Mouse (Mus musculus) bone marrow macrophage, adult 2 months (primary cell): ENCODE measurements at regions not wholly inside any gene's neighbourhood (a gene's known extent, or its start where the extent isn't known, plus 50 kb on each side); places are given as distances from the start of the nearest gene placed in this dataset.

ENCODE experiments used
- H3K27ac ChIP-seq: 2 replicates; pipeline ENCODE4 v1.5.1; 2012; ENCODE audit warnings: low read depth, low read length; ENCODE audit not compliant: insufficient read depth
- H3K4me1 ChIP-seq: 2 replicates; pipeline ENCODE4 v1.6.1; 2012; ENCODE audit warnings: low read length; ENCODE audit not compliant: control insufficient read depth, insufficient read depth
- H3K4me3 ChIP-seq: 2 replicates; pipeline ENCODE4 v1.5.1; 2012; ENCODE audit warnings: mild to moderate bottlenecking, low read length, moderate library complexity; ENCODE audit not compliant: insufficient read depth
- CTCF ChIP-seq: IDR thresholded peaks from 2 replicates; pipeline ENCODE4 v1.5.1; 2012; ENCODE audit warnings: low read depth, mild to moderate bottlenecking, low read length, moderate library complexity
- POLR2A ChIP-seq: IDR thresholded peaks from 2 replicates; pipeline ENCODE4 v1.6.1; 2012; ENCODE audit warnings: mild to moderate bottlenecking, low read depth, low read length, borderline replicate concordance

GRCm38 (mm10) chr9:47461915-47462314 lies 68.1 kb upstream of the Cadm1 start:
- TF ChIP-seq CTCF (no peak), POLR2A (no peak)
- H3K4me3 ChIP-seq: no peak overlapping the region
- H3K4me1 ChIP-seq: no peaks in the 10 kb centered on the region
- H3K27ac ChIP-seq: no peak overlapping the region

DNA sequence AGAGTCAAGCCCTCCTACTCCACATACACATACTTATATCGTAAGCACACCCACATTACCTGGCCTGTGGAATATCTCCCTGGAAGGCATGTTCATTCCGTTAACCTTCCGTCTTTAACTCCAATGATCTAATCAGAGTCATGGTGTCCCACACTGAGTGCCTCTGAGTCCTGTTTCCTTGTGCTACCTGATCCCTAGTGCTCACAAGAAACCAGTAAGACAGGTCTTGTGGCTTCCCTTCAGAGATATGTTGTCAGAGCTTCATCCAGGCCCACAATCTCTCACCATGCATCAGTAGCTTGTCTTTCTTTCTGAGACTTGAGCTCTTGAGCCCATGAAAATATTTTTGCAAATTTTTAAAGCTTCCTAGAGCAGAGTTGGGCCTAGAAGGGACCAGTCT lies 63.2 kb upstream of the Cadm1 start:
- TF ChIP-seq CTCF (no peak), POLR2A (no peak)
- H3K27ac ChIP-seq: no peak overlapping the region
- H3K4me1 ChIP-seq: peaks cover 15% of the 10 kb centered on the region
- no peak overlapping the region for H3K4me3 ChIP-seq

GRCm38 (mm10) chr9:47467815-47468214 lies 62.2 kb upstream of the Cadm1 start:
- no peak for TF ChIP-seq CTCF
- TF ChIP-seq POLR2A: no peak
- H3K27ac ChIP-seq: no peak overlapping the region
- H3K4me3 ChIP-seq: no peak overlapping the region
- peaks cover 15% of the 10 kb centered on the region for H3K4me1 ChIP-seq

GRCm38 (mm10) chr9:47469576-47469975 lies 60.4 kb upstream of the Cadm1 start:
- no peak for TF ChIP-seq CTCF
- no peak for TF ChIP-seq POLR2A
- peaks cover 15% of the 10 kb centered on the region for H3K4me1 ChIP-seq
- no peak overlapping the region for H3K27ac ChIP-seq
- no peak overlapping the region for H3K4me3 ChIP-seq

DNA sequence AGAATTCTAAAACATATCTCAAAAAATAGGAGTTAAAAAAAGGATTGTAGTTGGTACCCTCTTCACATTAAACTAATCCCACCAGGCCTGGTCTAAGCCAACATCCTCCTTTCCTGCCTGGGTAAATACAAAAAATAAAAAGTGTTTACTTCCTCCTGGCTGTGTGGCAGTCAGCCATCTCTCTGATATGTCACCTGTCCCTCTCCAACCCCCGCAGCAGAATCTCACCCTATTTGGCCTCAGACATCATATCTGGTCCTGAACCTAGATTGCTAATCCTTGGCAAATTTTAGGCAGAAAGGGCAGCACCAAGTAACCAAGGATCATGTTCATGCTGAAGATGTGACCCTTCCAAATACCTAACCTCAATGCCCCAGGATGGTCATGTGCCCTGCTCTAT lies 59.2 kb upstream of the Cadm1 start:
- H3K4me3 ChIP-seq: no peak overlapping the region
- TF ChIP-seq CTCF: no peak
- no peak for TF ChIP-seq POLR2A
- no peak overlapping the region for H3K27ac ChIP-seq
- peaks cover 15% of the 10 kb centered on the region for H3K4me1 ChIP-seq

- H3K27ac ChIP-seq: no peak overlapping the region
- no peak overlapping the region for H3K4me3 ChIP-seq
- H3K4me1 ChIP-seq: peaks cover 15% of the 10 kb centered on the region
- TF ChIP-seq POLR2A (no peak), CTCF (no peak)
Observed at GRCm38 (mm10) chr9:47471767-47472420, 58.1 kb upstream of the Cadm1 start.

GRCm38 (mm10) chr9:47473776-47474365 lies 56.1 kb upstream of the Cadm1 start:
- TF ChIP-seq POLR2A (no peak), CTCF (no peak)
- Histone ChIP-seq H3K27ac (no peak overlapping the region), H3K4me3 (no peak overlapping the region), H3K4me1 (peaks cover 15% of the 10 kb centered on the region)

DNA sequence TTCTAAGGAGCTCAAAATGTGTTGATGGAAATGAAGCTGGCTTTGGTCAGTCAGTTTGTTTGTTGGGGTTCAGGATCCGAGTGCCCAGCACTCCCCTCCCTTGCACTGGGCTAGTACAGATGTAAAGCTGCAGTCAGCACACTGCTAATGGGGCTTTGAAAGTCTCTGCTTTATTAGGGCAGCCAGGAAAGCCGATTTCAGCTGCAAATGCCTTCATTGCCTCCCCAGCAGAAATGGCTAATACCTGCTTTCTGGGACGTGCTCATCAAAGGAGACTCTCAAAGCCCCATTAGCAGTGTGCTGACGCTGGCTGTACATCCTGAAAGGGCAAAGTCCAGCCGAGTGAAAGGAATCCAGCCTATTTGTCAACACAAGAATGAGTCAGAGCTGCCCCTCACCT lies 55.2 kb upstream of the Cadm1 start:
- TF ChIP-seq POLR2A (no peak), CTCF (no peak)
- Histone ChIP-seq H3K4me1 (peaks cover 8% of the 10 kb centered on the region), H3K27ac (no peak overlapping the region), H3K4me3 (no peak overlapping the region)

- Histone ChIP-seq H3K4me1 (no peaks in the 10 kb centered on the region), H3K27ac (no peak overlapping the region), H3K4me3 (no peak overlapping the region)
- TF ChIP-seq POLR2A: no peak
- no peak for TF ChIP-seq CTCF
Observed at GRCm38 (mm10) chr9:47477889-47478288, 52.1 kb upstream of the Cadm1 start.
